Mouse (Mus musculus): Measurements from ENCODE around the gene Vwa8. TPM values are rescaled to one million over a fixed set of nuclear protein-coding genes. Genes with fewer than 3 reads are reported as not detected.

Vwa8 gene
- polyA plus RNA-seq, 1 experiment from 2014 or later, result 6.0 TPM

DNA sequence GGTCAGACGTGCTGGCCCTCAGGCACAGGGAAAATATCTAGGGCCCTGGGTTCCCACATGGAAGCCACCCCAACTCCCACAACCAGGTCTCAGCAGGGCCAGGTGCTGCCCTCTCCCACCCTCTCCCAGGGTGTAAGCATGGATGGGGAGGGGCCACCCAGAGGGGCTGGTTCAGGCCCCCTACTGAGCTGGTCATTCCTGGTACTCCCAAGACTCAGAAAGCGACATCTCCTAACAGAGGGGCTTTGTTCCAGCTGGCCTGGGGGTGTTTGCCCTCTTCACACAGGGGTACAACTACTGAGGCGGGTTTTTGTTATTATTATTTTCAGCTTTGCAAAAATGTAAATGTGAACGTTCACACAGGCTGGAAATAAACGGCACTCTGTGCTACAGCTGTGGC, 386.3 kb downstream of the Vwa8 start:
- WGBS (ENCODE audit: insufficient replicate concordance), result 62% methylated on average over 5 of the region's 5 CpGs
- DNase-seq (no peak), ATAC-seq (ENCODE audit: low read depth) (no peak)

GRCm38 (mm10) chr14:79236261-79236660, 387.4 kb downstream of the Vwa8 start:
- Histone ChIP-seq H3K4me2 (no peak overlapping the region), H3K9ac (no peak overlapping the region), H3K9me3 (replicated peaks) (no peaks in the 10 kb centered on the region), H3K4me1 (replicated peaks) (no peaks in the 10 kb centered on the region), H3K27me3 (no peaks in the 10 kb centered on the region), H3K36me3 (no peaks in the 10 kb centered on the region), H3K4me3 (replicated peaks) (no peak overlapping the region), H3K27ac (no peak overlapping the region)
- DNase-seq (no peak), ATAC-seq (ENCODE audit: low read depth) (no peak)
- WGBS (ENCODE audit: insufficient replicate concordance), result 72% methylated on average over 6 of the region's 6 CpGs

More for the DNA sequence above, 386.3 kb downstream of the Vwa8 start:
- Histone ChIP-seq H3K36me3 (no peaks in the 10 kb centered on the region), H3K4me1 (replicated peaks) (no peaks in the 10 kb centered on the region), H3K4me3 (replicated peaks) (no peak overlapping the region), H3K9ac (no peak overlapping the region), H3K27me3 (no peaks in the 10 kb centered on the region), H3K9me3 (replicated peaks) (no peaks in the 10 kb centered on the region), H3K27ac (no peak overlapping the region), H3K4me2 (no peak overlapping the region)

DNA sequence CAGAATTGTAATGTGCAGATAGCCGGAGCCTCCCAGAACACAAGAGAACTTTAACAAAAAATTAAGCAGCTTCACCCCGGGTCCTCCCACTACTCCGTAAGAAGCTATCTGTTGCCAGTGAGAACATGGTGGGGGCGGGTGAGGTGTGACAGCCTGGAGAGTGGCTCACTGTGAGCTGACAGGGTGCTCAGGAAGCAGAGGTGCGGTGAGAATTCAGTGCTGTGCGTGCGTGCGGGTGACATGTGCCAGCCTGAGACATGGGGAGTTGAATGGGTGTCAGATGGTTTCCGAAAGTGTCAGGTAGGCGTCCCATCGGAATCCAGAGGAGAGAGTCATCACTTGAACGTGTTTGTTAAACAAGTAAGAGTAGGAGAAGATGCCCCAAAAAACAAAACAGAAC, 390.6 kb downstream of the Vwa8 start:
- no peaks in the 10 kb centered on the region for H3K4me1 ChIP-seq (replicated peaks)
- DNase-seq (no peak), ATAC-seq (ENCODE audit: low read depth) (no peak)
- H3K4me3 ChIP-seq (replicated peaks), result no peak overlapping the region
- H3K4me2 ChIP-seq, result no peak overlapping the region
- H3K9me3 ChIP-seq (replicated peaks), result no peaks in the 10 kb centered on the region
- no peak overlapping the region for H3K27ac ChIP-seq
- no peak overlapping the region for H3K9ac ChIP-seq
- no peaks in the 10 kb centered on the region for H3K27me3 ChIP-seq
- WGBS (ENCODE audit: insufficient replicate concordance), result 74% methylated on average over 12 of the region's 12 CpGs
- H3K36me3 ChIP-seq, result no peaks in the 10 kb centered on the region

- H3K9ac ChIP-seq, result no peak overlapping the region
- ATAC-seq (ENCODE audit: low read depth), result no peak
- no peaks in the 10 kb centered on the region for H3K4me1 ChIP-seq (replicated peaks)
- WGBS (ENCODE audit: insufficient replicate concordance), result 65% methylated on average over 4 of the region's 4 CpGs
- H3K9me3 ChIP-seq (replicated peaks), result no peaks in the 10 kb centered on the region
- no peaks in the 10 kb centered on the region for H3K36me3 ChIP-seq
- H3K4me2 ChIP-seq, result no peak overlapping the region
- H3K27me3 ChIP-seq, result no peaks in the 10 kb centered on the region
- no peak for DNase-seq
- no peak overlapping the region for H3K27ac ChIP-seq
- no peak overlapping the region for H3K4me3 ChIP-seq (replicated peaks)
Observed at GRCm38 (mm10) chr14:79241057-79241570, 392.3 kb downstream of the Vwa8 start.

- Histone ChIP-seq H3K36me3 (no peaks in the 10 kb centered on the region), H3K9ac (no peak overlapping the region), H3K4me3 (replicated peaks) (no peak overlapping the region), H3K4me1 (replicated peaks) (no peaks in the 10 kb centered on the region), H3K4me2 (no peak overlapping the region), H3K27me3 (no peaks in the 10 kb centered on the region), H3K9me3 (replicated peaks) (no peaks in the 10 kb centered on the region), H3K27ac (no peak overlapping the region)
- no peak for ATAC-seq (ENCODE audit: low read depth)
- WGBS (ENCODE audit: insufficient replicate concordance), result 55% methylated on average over 6 of the region's 6 CpGs
- DNase-seq, result no peak
Observed at GRCm38 (mm10) chr14:79241656-79242385, 393.0 kb downstream of the Vwa8 start.

DNA sequence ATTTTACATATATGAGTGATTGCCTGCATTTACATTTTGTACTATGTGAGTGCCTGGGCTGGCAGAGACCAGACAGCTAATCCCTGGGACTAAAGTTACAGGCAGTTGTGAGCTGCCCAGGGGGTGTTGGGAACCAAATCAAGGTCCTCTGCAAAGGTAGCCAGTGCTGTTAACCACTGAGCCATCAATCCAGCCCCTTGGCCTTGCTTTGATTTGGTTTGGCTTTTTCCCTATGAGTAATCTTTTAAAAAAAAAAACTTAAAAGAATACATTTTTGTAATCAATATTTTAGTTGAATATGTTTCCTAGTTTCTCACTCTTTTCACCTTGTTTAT, 393.5 kb downstream of the Vwa8 start:
- no peak overlapping the region for H3K4me3 ChIP-seq (replicated peaks)
- ATAC-seq (ENCODE audit: low read depth) (no peak), DNase-seq (no peak)
- H3K9ac ChIP-seq, result no peak overlapping the region
- H3K27ac ChIP-seq, result no peak overlapping the region
- H3K4me2 ChIP-seq, result no peak overlapping the region
- no peaks in the 10 kb centered on the region for H3K27me3 ChIP-seq
- no peaks in the 10 kb centered on the region for H3K9me3 ChIP-seq (replicated peaks)
- no peaks in the 10 kb centered on the region for H3K36me3 ChIP-seq
- H3K4me1 ChIP-seq (replicated peaks), result no peaks in the 10 kb centered on the region

DNA sequence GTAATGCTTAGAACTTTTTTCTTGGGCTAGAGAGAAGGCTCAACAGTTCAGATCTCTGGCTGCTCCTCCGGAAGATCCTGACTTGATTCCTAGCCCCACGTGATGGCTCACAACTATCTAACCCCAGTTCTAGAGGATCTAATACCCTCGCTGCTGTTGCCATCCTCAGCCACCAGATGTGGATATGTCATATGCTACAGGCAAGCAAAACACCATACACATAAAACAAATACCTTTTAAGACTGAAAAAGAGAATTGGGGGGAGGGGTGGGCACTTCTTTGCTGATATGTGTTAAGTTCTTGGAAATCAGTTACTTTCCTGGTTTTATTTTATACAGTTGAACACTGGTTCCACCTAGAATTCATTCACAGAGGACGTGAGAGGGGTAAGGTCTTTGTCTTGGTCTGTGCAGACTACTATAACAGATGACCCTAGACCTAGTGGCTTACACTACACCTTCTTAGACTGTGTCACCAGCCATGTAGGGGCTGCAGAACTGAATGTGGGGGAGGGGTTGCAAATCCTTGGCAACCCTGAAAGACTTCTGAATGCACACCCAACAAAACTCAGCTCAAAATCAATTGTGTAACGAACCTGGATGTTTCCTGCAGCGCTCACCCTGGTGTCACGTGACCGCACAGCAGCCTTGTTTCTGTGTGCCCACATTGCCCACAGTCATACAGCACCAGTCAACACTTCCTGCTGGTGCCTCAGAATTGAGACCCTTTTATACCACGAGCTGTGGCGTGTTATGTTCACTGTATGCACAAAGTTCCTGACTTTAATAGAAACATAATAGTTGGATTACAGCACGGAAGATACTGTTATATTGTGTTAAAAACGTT, 394.4 kb downstream of the Vwa8 start:
- no peaks in the 10 kb centered on the region for H3K27me3 ChIP-seq
- no peak for ATAC-seq (ENCODE audit: low read depth)
- H3K36me3 ChIP-seq, result no peaks in the 10 kb centered on the region
- H3K4me2 ChIP-seq, result no peak overlapping the region
- no peak overlapping the region for H3K4me3 ChIP-seq (replicated peaks)
- no peaks in the 10 kb centered on the region for H3K4me1 ChIP-seq (replicated peaks)
- H3K9me3 ChIP-seq (replicated peaks), result no peaks in the 10 kb centered on the region
- no peak overlapping the region for H3K9ac ChIP-seq
- WGBS (ENCODE audit: insufficient replicate concordance), result 41% methylated on average over 12 of the region's 12 CpGs
- DNase-seq, result no peak
- H3K27ac ChIP-seq, result no peak overlapping the region

DNA sequence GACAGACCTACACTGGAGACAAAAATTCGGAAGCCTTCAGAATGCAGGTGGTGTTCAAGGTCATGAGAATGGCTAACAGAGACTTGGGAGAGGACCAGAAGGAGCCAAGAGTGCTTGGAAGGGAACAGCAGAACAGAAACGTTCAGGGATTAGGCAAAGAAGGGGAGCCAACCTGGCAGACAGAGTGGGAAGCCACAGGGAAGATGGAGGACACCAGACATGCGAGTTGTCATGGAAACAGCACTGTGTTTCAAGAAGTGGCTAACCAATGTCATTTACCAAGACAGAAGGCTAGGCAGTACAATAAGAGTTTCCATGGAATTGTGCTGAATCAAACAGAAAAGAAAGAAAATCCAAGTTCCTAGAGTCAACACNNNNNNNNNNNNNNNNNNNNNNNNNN, 395.7 kb downstream of the Vwa8 start:
- Histone ChIP-seq H3K4me3 (replicated peaks) (no peak overlapping the region), H3K27ac (no peak overlapping the region), H3K27me3 (no peaks in the 10 kb centered on the region), H3K9me3 (replicated peaks) (no peaks in the 10 kb centered on the region), H3K4me1 (replicated peaks) (no peaks in the 10 kb centered on the region), H3K9ac (no peak overlapping the region), H3K36me3 (no peaks in the 10 kb centered on the region), H3K4me2 (no peak overlapping the region)
- DNase-seq (no peak), ATAC-seq (ENCODE audit: low read depth) (no peak)
- 54% methylated on average over 3 of the region's 3 CpGs for WGBS (ENCODE audit: insufficient replicate concordance)

- no peak overlapping the region for H3K4me3 ChIP-seq (replicated peaks)
- 52% methylated on average over 5 of the region's 5 CpGs for WGBS (ENCODE audit: insufficient replicate concordance)
- no peak overlapping the region for H3K9ac ChIP-seq
- H3K4me2 ChIP-seq, result no peak overlapping the region
- no peaks in the 10 kb centered on the region for H3K9me3 ChIP-seq (replicated peaks)
- no peak overlapping the region for H3K27ac ChIP-seq
- ATAC-seq (ENCODE audit: low read depth) (no peak), DNase-seq (no peak)
- H3K27me3 ChIP-seq, result no peaks in the 10 kb centered on the region
- no peaks in the 10 kb centered on the region for H3K4me1 ChIP-seq (replicated peaks)
- no peaks in the 10 kb centered on the region for H3K36me3 ChIP-seq
Observed at GRCm38 (mm10) chr14:79251727-79252285, 403.0 kb downstream of the Vwa8 start.

Measured in liver, embryonic 13.5 days (tissue).